Mouse (Mus musculus): Measurements from ENCODE around the gene Olfr710.
"Not testable (repeated sequence)": the region's sequence is repeated elsewhere in the genome, so short reads cannot be mapped to it uniquely, and the experiment has no call there.

GRCm38 (mm10) chr7:106901141-106901540 lies 47.0 kb downstream of the Olfr710 start, which contains the start of gene Olfr707:
- not testable (repeated sequence) for TF ChIP-seq CTCF (IDR thresholded peaks at IDR 0.05; ENCODE audit: insufficient read depth, low read length); POLR2A (IDR thresholded peaks at IDR 0.05; ENCODE audit: borderline replicate concordance, extremely low read depth, low read depth, low read length)
